Mouse (Mus musculus): ENCODE measurements at regions not wholly inside any gene's neighbourhood (a gene's known extent, or its start where the extent isn't known, plus 50 kb on each side); places are given as distances from the start of the nearest gene placed in this dataset.

GRCm38 (mm10) chr12:42369029-42369577 lies 882.9 kb upstream of the Lrrn3 start:
- ATAC-seq: no peak
- no peak for TF ChIP-seq CTCF (IDR thresholded peaks at IDR 0.05; ENCODE audit: low read depth)

GRCm38 (mm10) chr12:42338996-42339680 lies 852.9 kb upstream of the Lrrn3 start:
- H3K27me3 ChIP-seq (ENCODE audit: insufficient read depth, low read length): no peaks in the 10 kb centered on the region
- H3K9ac ChIP-seq (replicated peaks; ENCODE audit: low read length): no peak overlapping the region
- ATAC-seq: peak; percentile 38; the same call in 1 of the 2 replicates
- no peaks in the 10 kb centered on the region for H3K9me3 ChIP-seq (ENCODE audit: low read length)
- no peak overlapping the region for H3K27ac ChIP-seq
- H3K4me3 ChIP-seq (ENCODE audit: low read length): no peak overlapping the region
- TF ChIP-seq CTCF (IDR thresholded peaks at IDR 0.05; ENCODE audit: low read depth): no peak
- DNase-seq (ENCODE audit: low spot score): peak; percentile 41
- H3K36me3 ChIP-seq (ENCODE audit: insufficient read depth, low read length): no peaks in the 10 kb centered on the region
- H3K4me2 ChIP-seq (ENCODE audit: low read depth, low read length): no peak overlapping the region
- no peaks in the 10 kb centered on the region for H3K4me1 ChIP-seq (ENCODE audit: insufficient read depth, low read length)
- WGBS: 66% methylated on average over 3 of the region's 3 CpGs

More at GRCm38 (mm10) chr12:42369029-42369577, 882.9 kb upstream of the Lrrn3 start:
- no peak overlapping the region for H3K9ac ChIP-seq (replicated peaks; ENCODE audit: low read length)
- no peak overlapping the region for H3K27ac ChIP-seq
- peak; percentile 2 for DNase-seq (ENCODE audit: low spot score)
- no peaks in the 10 kb centered on the region for H3K27me3 ChIP-seq (ENCODE audit: insufficient read depth, low read length)
- H3K4me1 ChIP-seq (ENCODE audit: insufficient read depth, low read length): no peaks in the 10 kb centered on the region
- H3K4me2 ChIP-seq (ENCODE audit: low read depth, low read length): no peak overlapping the region
- H3K4me3 ChIP-seq (ENCODE audit: low read length): no peak overlapping the region
- H3K36me3 ChIP-seq (ENCODE audit: insufficient read depth, low read length): no peaks in the 10 kb centered on the region
- 50% methylated on average over 2 of the region's 2 CpGs for WGBS
- H3K9me3 ChIP-seq (ENCODE audit: low read length): no peaks in the 10 kb centered on the region

- Histone ChIP-seq H3K4me2 (ENCODE audit: low read depth, low read length) (no peak overlapping the region), H3K27me3 (ENCODE audit: insufficient read depth, low read length) (no peaks in the 10 kb centered on the region), H3K36me3 (ENCODE audit: insufficient read depth, low read length) (no peaks in the 10 kb centered on the region), H3K4me3 (ENCODE audit: low read length) (no peak overlapping the region), H3K9ac (replicated peaks; ENCODE audit: low read length) (no peak overlapping the region), H3K27ac (no peak overlapping the region), H3K9me3 (ENCODE audit: low read length) (0 out of 2 replicates have a peak, but pooled peaks cover 4% of the 10 kb centered on the region), H3K4me1 (ENCODE audit: insufficient read depth, low read length) (no peaks in the 10 kb centered on the region)
- no peak for ATAC-seq
- WGBS: 84% methylated on average over 6 of the region's 6 CpGs
- TF ChIP-seq CTCF (IDR thresholded peaks at IDR 0.05; ENCODE audit: low read depth): no peak
- DNase-seq (ENCODE audit: low spot score): no peak
Measured at GRCm38 (mm10) chr12:42306429-42306828, 820.2 kb upstream of the Lrrn3 start.

GRCm38 (mm10) chr12:42277241-42278032 lies 791.2 kb upstream of the Lrrn3 start:
- Histone ChIP-seq H3K27me3 (ENCODE audit: insufficient read depth, low read length) (no peaks in the 10 kb centered on the region), H3K9ac (replicated peaks; ENCODE audit: low read length) (no peak overlapping the region), H3K27ac (no peak overlapping the region), H3K9me3 (ENCODE audit: low read length) (no peaks in the 10 kb centered on the region), H3K4me1 (ENCODE audit: insufficient read depth, low read length) (no peaks in the 10 kb centered on the region), H3K4me2 (ENCODE audit: low read depth, low read length) (no peak overlapping the region), H3K4me3 (ENCODE audit: low read length) (no peak overlapping the region), H3K36me3 (ENCODE audit: insufficient read depth, low read length) (no peaks in the 10 kb centered on the region)
- no peak for ATAC-seq
- no peak for TF ChIP-seq CTCF (IDR thresholded peaks at IDR 0.05; ENCODE audit: low read depth)
- DNase-seq (ENCODE audit: low spot score): no peak
- WGBS: 75% methylated on average over 9 of the region's 9 CpGs

- ATAC-seq (no peak), DNase-seq (ENCODE audit: low spot score) (no peak)
- Histone ChIP-seq H3K4me1 (ENCODE audit: insufficient read depth, low read length) (no peaks in the 10 kb centered on the region), H3K4me2 (ENCODE audit: low read depth, low read length) (no peak overlapping the region), H3K27me3 (ENCODE audit: insufficient read depth, low read length) (no peaks in the 10 kb centered on the region), H3K36me3 (ENCODE audit: insufficient read depth, low read length) (no peaks in the 10 kb centered on the region), H3K27ac (no peak overlapping the region), H3K9ac (replicated peaks; ENCODE audit: low read length) (no peak overlapping the region), H3K4me3 (ENCODE audit: low read length) (no peak overlapping the region), H3K9me3 (ENCODE audit: low read length) (no peaks in the 10 kb centered on the region)
- TF ChIP-seq CTCF (IDR thresholded peaks at IDR 0.05; ENCODE audit: low read depth): no peak
Measured at GRCm38 (mm10) chr12:42250410-42250809, 764.2 kb upstream of the Lrrn3 start.

- Histone ChIP-seq H3K9ac (replicated peaks; ENCODE audit: low read length) (no peak overlapping the region), H3K4me2 (ENCODE audit: low read depth, low read length) (no peak overlapping the region), H3K36me3 (ENCODE audit: insufficient read depth, low read length) (no peaks in the 10 kb centered on the region), H3K27ac (no peak overlapping the region), H3K4me3 (ENCODE audit: low read length) (no peak overlapping the region), H3K9me3 (ENCODE audit: low read length) (no peaks in the 10 kb centered on the region), H3K27me3 (ENCODE audit: insufficient read depth, low read length) (no peaks in the 10 kb centered on the region), H3K4me1 (ENCODE audit: insufficient read depth, low read length) (no peaks in the 10 kb centered on the region)
- DNase-seq (ENCODE audit: low spot score) (no peak), ATAC-seq (no peak)
- TF ChIP-seq CTCF (IDR thresholded peaks at IDR 0.05; ENCODE audit: low read depth): no peak
Measured at GRCm38 (mm10) chr12:42229235-42229634, 743.0 kb upstream of the Lrrn3 start.

Data from hindbrain, postnatal 0 days (tissue).